Mouse (Mus musculus): ENCODE results near the gene Tspan32. TPM values are rescaled to one million over a fixed set of nuclear protein-coding genes. Genes with fewer than 3 reads are reported as not detected.

Tspan32 gene
- polyA plus RNA-seq, 1 experiment from 2014 or later: 0.14 TPM

DNA sequence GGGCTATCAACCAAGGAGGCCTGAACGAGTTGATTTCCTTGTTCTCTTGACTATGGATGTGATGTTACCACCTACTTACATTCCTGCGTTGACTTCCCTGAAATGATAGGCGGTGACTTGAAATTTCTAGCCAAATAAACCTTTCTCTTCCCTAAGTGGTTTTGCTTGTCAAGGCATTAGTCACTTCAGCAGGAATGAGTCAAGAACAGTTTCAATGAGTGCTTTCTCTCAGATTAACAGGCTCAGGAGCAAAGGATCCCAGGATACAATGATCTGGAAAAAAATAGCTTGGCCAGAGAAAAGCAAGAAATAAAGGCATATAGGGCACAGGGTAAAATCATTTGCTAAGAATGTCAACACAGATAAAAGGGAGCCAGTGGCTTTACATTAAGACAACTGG, 20.6 kb downstream of the Tspan32 start:
- ATAC-seq: no peak
- no peak for DNase-seq (ENCODE audit: low read depth, low spot score)
- POLR2A ChIA-PET: no interaction called here
- H3K27me3 ChIP-seq: no peaks in the 10 kb centered on the region
- in situ Hi-C loops (cut with MboI; ENCODE audit: low pct_unique_long_range_greater_than_20kb): no loop called here
- no peak for TF ChIP-seq CTCF (IDR thresholded peaks at IDR 0.05)
- CTCF ChIA-PET: no interaction called here

- TF ChIP-seq CTCF (IDR thresholded peaks at IDR 0.05): no peak
- DNase-seq (ENCODE audit: low read depth, low spot score) (no peak), ATAC-seq (no peak)
- CTCF ChIA-PET: no interaction called here
- POLR2A ChIA-PET: no interaction called here
- in situ Hi-C loops (cut with MboI; ENCODE audit: low pct_unique_long_range_greater_than_20kb): no loop called here
- no peaks in the 10 kb centered on the region for H3K27me3 ChIP-seq
Measured at GRCm38 (mm10) chr7:143027196-143027595, 22.4 kb downstream of the Tspan32 start.

- DNase-seq (ENCODE audit: low read depth, low spot score) (peak; percentile 75), ATAC-seq (peak; percentile 89)
- no peaks in the 10 kb centered on the region for H3K27me3 ChIP-seq
- no peak for TF ChIP-seq CTCF (IDR thresholded peaks at IDR 0.05)
- in situ Hi-C loops (cut with MboI; ENCODE audit: low pct_unique_long_range_greater_than_20kb): no loop called here
- ChIA-PET CTCF (interaction anchor here (1.0 kb wide), 1 partner anchor 54 kb away, joined by 3 read pairs; no protein-coding TSS in a partner anchor), POLR2A (interaction anchor here (0.6 to 1.6 kb wide), 3 partner anchors 16 to 50 kb away, joined by 3 to 6 read pairs (median 6); no protein-coding TSS in a partner anchor)
Measured at GRCm38 (mm10) chr7:143031816-143032215, 27.0 kb downstream of the Tspan32 start.

DNA sequence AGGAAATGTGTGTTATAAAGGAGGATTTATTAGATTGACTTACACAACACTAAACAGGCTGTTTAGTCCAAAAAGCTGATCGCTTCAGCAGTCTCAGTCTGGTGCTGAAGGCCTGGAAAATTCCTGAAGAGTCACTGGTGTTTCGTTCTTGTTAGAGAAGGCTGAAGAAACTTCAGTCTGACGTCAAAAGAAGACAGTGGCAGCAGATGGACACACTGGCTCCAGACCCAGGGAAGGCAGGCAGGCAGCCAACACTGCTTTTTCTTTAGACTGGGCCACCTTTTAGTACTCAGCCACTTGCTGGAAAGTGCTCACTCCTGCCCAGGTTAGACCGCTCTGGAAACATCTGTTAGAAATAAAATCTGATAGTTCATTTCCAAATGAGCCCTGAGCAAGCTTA, 28.7 kb downstream of the Tspan32 start:
- no peak for ATAC-seq
- no peaks in the 10 kb centered on the region for H3K27me3 ChIP-seq
- no peak for DNase-seq (ENCODE audit: low read depth, low spot score)
- no peak for TF ChIP-seq CTCF (IDR thresholded peaks at IDR 0.05)
- ChIA-PET POLR2A (no interaction called here), CTCF (interaction anchor here (0.7 to 1.2 kb wide), 2 partner anchors 9 to 19 kb away, joined by 3 to 5 read pairs; partner anchors contain the start of gene Cd81)
- in situ Hi-C loops (cut with MboI; ENCODE audit: low pct_unique_long_range_greater_than_20kb): no loop called here

DNA sequence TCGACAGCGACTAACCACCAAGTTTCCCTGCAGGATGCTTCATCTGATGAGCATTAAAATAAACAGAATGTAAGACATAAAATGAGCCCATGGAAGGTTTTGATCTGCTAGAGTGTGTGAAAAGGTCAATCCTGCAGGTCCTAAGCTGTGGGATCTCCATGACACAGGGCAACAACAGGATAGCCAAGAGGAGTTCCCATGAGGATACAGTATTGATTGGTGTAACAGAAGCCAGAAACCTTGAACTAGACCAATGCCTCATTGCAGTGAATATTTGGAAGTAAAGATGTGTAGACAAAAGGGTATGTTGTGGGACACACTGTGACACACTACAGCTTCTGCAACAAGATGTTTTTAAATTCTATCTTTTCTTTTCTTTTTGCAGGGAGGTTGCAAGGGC, 29.3 kb downstream of the Tspan32 start:
- ChIA-PET CTCF (interaction anchor here (0.7 to 1.2 kb wide), 2 partner anchors 8 to 19 kb away, joined by 3 to 5 read pairs; partner anchors contain the start of gene Cd81), POLR2A (no interaction called here)
- H3K27me3 ChIP-seq: no peaks in the 10 kb centered on the region
- no peak for TF ChIP-seq CTCF (IDR thresholded peaks at IDR 0.05)
- no peak for DNase-seq (ENCODE audit: low read depth, low spot score)
- ATAC-seq: no peak
- in situ Hi-C loops (cut with MboI; ENCODE audit: low pct_unique_long_range_greater_than_20kb): no loop called here

DNA sequence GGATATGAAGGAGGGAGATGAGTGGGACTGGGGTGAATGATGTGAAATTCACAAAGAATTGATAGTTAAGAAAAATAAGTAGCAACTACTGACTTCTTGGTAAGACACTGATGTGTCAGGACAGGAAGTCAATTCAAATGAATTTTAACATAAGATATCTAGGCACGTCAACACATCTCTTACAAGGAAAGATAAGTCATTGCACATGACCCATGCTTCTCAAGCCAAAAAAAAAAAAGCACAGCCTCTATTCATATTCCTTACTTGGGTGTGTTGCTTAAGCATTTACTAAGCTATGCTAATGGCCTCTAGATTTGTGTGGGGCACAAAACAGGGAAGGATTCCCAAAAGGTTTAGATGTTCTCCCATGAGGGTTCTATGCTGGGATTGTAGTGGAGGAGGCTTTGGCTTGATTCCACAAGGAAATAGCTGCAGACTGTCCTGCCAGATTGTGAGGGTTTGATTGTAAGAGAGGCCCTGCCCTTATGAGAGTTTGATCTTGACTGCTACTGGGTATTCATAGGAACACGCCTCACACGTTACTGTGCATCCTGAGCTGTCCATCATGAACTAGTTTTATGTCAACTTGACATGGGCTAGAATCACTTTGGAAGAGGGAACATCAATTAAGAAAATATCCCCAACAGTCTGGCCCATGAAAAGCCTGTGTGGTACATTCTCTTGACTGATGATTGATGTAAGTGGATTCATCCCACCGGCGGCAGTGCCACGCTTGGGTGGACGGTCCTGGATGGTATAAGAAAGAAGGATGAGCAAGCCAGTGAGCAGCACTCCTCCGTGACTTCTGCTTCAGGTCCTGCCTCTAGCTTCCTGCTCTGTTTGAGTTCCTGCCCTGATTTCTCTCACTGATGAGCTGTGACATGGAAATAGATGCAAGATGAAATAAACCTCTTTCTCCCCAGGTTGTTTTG, 29.9 kb downstream of the Tspan32 start:
- no peak for DNase-seq (ENCODE audit: low read depth, low spot score)
- CTCF ChIA-PET: interaction anchor here (0.7 to 1.2 kb wide), 2 partner anchors 8 to 18 kb away, joined by 3 to 5 read pairs; partner anchors contain the start of gene Cd81
- TF ChIP-seq CTCF (IDR thresholded peaks at IDR 0.05): no peak
- POLR2A ChIA-PET: no interaction called here
- H3K27me3 ChIP-seq: no peaks in the 10 kb centered on the region
- in situ Hi-C loops (cut with MboI; ENCODE audit: low pct_unique_long_range_greater_than_20kb): no loop called here
- no peak for ATAC-seq

DNA sequence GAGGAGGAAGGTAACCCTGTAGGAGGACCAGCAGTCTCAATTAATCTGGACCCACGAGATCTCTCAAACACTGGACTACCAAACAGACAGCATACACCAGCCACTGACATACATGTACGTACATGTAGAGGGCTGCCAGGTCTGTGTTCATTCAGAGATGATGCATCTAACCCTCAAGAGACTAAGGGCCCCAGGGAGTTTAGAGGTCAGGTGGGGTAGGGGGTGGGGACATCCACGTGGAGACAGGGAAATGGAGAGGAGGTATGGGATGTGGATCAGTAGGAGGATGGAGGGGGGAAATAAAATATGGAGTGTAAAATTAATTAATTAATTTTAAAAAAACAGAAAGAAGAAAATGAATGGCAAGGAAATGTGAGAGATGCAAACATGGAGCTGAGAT, 31.9 kb downstream of the Tspan32 start:
- DNase-seq (ENCODE audit: low read depth, low spot score) (no peak), ATAC-seq (no peak)
- in situ Hi-C loops (cut with MboI; ENCODE audit: low pct_unique_long_range_greater_than_20kb): no loop called here
- CTCF ChIA-PET: no interaction called here
- no peaks in the 10 kb centered on the region for H3K27me3 ChIP-seq
- no peak for TF ChIP-seq CTCF (IDR thresholded peaks at IDR 0.05)
- POLR2A ChIA-PET: no interaction called here

DNA sequence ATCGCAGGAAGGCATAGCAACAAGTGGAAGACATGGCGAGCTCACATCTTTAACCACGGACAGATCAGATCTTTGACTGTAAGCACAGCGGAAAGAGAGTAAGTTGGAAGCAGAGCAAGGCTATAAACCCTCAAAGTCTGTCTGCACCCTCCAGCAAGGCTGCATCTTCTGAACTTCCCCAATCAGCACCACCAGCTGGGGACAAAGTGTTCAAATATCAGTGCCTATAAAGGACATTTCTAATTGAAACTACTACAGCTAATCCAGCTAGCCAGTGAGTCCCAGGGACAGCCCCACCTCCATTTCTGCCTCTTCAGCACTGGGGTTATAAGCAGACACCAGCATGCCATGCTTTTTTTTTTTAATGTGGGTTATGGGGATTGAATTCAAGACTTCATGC, 32.5 kb downstream of the Tspan32 start:
- no peak for TF ChIP-seq CTCF (IDR thresholded peaks at IDR 0.05)
- POLR2A ChIA-PET: no interaction called here

GRCm38 (mm10) chr7:143038174-143038931, 33.5 kb downstream of the Tspan32 start:
- DNase-seq (ENCODE audit: low read depth, low spot score) (no peak), ATAC-seq (no peak)
- ChIA-PET POLR2A (no interaction called here), CTCF (interaction anchor here (0.9 to 1.9 kb wide), 4 partner anchors 15 to 48 kb away, joined by 3 to 6 read pairs (median 4); no protein-coding TSS in a partner anchor)
- H3K27me3 ChIP-seq: no peaks in the 10 kb centered on the region
- in situ Hi-C loops (cut with MboI; ENCODE audit: low pct_unique_long_range_greater_than_20kb): no loop called here
- TF ChIP-seq CTCF (IDR thresholded peaks at IDR 0.05): no peak

More for the DNA sequence above, 32.5 kb downstream of the Tspan32 start:
- H3K27me3 ChIP-seq: no peaks in the 10 kb centered on the region
- ATAC-seq (no peak), DNase-seq (ENCODE audit: low read depth, low spot score) (no peak)
- CTCF ChIA-PET: no interaction called here
- in situ Hi-C loops (cut with MboI; ENCODE audit: low pct_unique_long_range_greater_than_20kb): no loop called here

GRCm38 (mm10) chr7:143040561-143040960, 35.7 kb downstream of the Tspan32 start:
- ChIA-PET POLR2A (no interaction called here), CTCF (interaction anchor here (1.9 kb wide), 1 partner anchor 32 kb away, joined by 6 read pairs; no protein-coding TSS in a partner anchor)
- no peak for ATAC-seq
- in situ Hi-C loops (cut with MboI; ENCODE audit: low pct_unique_long_range_greater_than_20kb): no loop called here
- no peak for DNase-seq (ENCODE audit: low read depth, low spot score)
- no peaks in the 10 kb centered on the region for H3K27me3 ChIP-seq
- TF ChIP-seq CTCF (IDR thresholded peaks at IDR 0.05): no peak
